Mouse (Mus musculus) CH12.LX (cell line): ENCODE results near the gene Rrp36. TPM values are rescaled to one million over a fixed set of nuclear protein-coding genes. Genes with fewer than 3 reads are reported as not detected.
A peak's percentile ranks its signal among the peaks of the same experiment; 100 is the strongest.

Source experiments
- DNase-seq: peaks from one replicate; pipeline ENCODE4 v3.0.0-alpha.2; 2013; ENCODE audit errors: extremely low read depth
- H3K27ac ChIP-seq: 2 replicates; pipeline ENCODE4 v1.5.1; 2012; ENCODE audit warnings: low read depth, mild to moderate bottlenecking, control low read depth, moderate library complexity; ENCODE audit not compliant: insufficient read depth
- H3K27me3 ChIP-seq: replicated peaks from 2 replicates; pipeline ENCODE3; 2012; ENCODE audit warnings: inconsistent platforms
- H3K36me3 ChIP-seq, 2 experiments: replicated peaks in 1 of 2; 2 replicates each; pipeline versions ENCODE3 to v1.6.1; 2012; ENCODE audit warnings: inconsistent platforms in 1 of 2, low read length in 1 of 2, mild to moderate bottlenecking in 1 of 2, mixed read lengths in 1 of 2, moderate library complexity in 1 of 2; ENCODE audit not compliant: control insufficient read depth in 1 of 2, insufficient read depth in 1 of 2
- H3K4me1 ChIP-seq, 2 experiments: 2 replicates each; pipeline ENCODE4 v1.6.1; 2012; ENCODE audit warnings: inconsistent platforms in 1 of 2, moderate library complexity in 1 of 2; ENCODE audit not compliant: insufficient read depth in 2 of 2, control insufficient read depth in 1 of 2
- H3K4me2 ChIP-seq: 2 replicates; pipeline ENCODE4 v1.6.1; 2012; ENCODE audit warnings: low read depth, mild to moderate bottlenecking, control low read depth; ENCODE audit not compliant: poor library complexity, insufficient read depth, severe bottlenecking
- H3K4me3 ChIP-seq, 3 experiments: fragments of 150-350 bp in 1 of 3; sonication (generic) in 1 of 3; replicated peaks in 1 of 3; 2 replicates each; pipeline versions ENCODE3 to v1.5.1; 2011 to 2012; ENCODE audit warnings: low read depth in 2 of 3, low read length in 2 of 3, mild to moderate bottlenecking in 2 of 3, moderate library complexity in 2 of 3, control low read depth in 1 of 3, improper control_type of control experiment in 1 of 3, inconsistent platforms in 1 of 3, mixed read lengths in 1 of 3; ENCODE audit not compliant: poor library complexity in 1 of 3
- H3K79me2 ChIP-seq: replicated peaks from 2 replicates; pipeline ENCODE4 v1.6.1; 2012; ENCODE audit warnings: mild to moderate bottlenecking, moderate library complexity; ENCODE audit not compliant: control insufficient read depth, poor library complexity, insufficient read depth, severe bottlenecking; ENCODE audit errors: extremely low read depth
- H3K9ac ChIP-seq: 2 replicates; pipeline ENCODE4 v1.6.1; 2012; ENCODE audit warnings: low read depth, mild to moderate bottlenecking, control low read depth, moderate library complexity; ENCODE audit not compliant: insufficient read depth
- H3K9me3 ChIP-seq: replicated peaks from 2 replicates; pipeline ENCODE3; 2012; ENCODE audit warnings: low read length, inconsistent platforms, mixed read lengths
- CHD1 ChIP-seq: IDR thresholded peaks from 2 replicates; pipeline ENCODE4 v1.6.1; 2012; ENCODE audit warnings: low read depth, low read length, improper control_type of control experiment, inconsistent platforms
- ELF1 ChIP-seq: IDR thresholded peaks from 2 replicates; pipeline ENCODE4 v1.6.1; 2014; ENCODE audit warnings: low read depth, mild to moderate bottlenecking, inconsistent platforms, low read length, improper control_type of control experiment
- EP300 ChIP-seq: IDR thresholded peaks from 2 replicates; pipeline ENCODE4 v1.6.1; 2011; ENCODE audit warnings: low read length, improper control_type of control experiment
- GABPA ChIP-seq: IDR thresholded peaks from 2 replicates; pipeline ENCODE4 v1.6.1; 2012; ENCODE audit warnings: low read depth, low read length, improper control_type of control experiment, inconsistent platforms; ENCODE audit not compliant: insufficient replicate concordance
- IRF4 ChIP-seq: IDR thresholded peaks from 2 replicates; pipeline ENCODE4 v1.6.1; 2014; ENCODE audit warnings: low read depth, mild to moderate bottlenecking, inconsistent platforms, low read length, improper control_type of control experiment
- JUND ChIP-seq: conservative IDR thresholded peaks from 2 replicates; pipeline ENCODE4 v1.6.1; 2011; ENCODE audit warnings: low read depth, low read length, improper control_type of control experiment
- KAT2A ChIP-seq: IDR thresholded peaks from 2 replicates; pipeline ENCODE4 v1.6.1; 2012; ENCODE audit warnings: low read length, improper control_type of control experiment, inconsistent platforms; ENCODE audit not compliant: insufficient replicate concordance
- MAZ ChIP-seq: IDR thresholded peaks from 2 replicates; pipeline ENCODE4 v1.6.1; 2012; ENCODE audit warnings: low read depth, mild to moderate bottlenecking, inconsistent platforms, low read length, improper control_type of control experiment, moderate library complexity
- NELFE ChIP-seq: IDR thresholded peaks from 2 replicates; pipeline ENCODE4 v1.6.1; 2011; ENCODE audit warnings: low read depth, low read length, improper control_type of control experiment
- PAX5 ChIP-seq: IDR thresholded peaks from 2 replicates; pipeline ENCODE4 v1.6.1; 2012; ENCODE audit warnings: low read length, inconsistent platforms, mixed read lengths
- RCOR1 ChIP-seq: conservative IDR thresholded peaks from 2 replicates; pipeline ENCODE4 v1.6.1; 2012; ENCODE audit warnings: low read depth, mild to moderate bottlenecking, inconsistent platforms, low read length, improper control_type of control experiment
- SMC3 ChIP-seq: IDR thresholded peaks from 2 replicates; pipeline ENCODE4 v1.6.1; 2011; ENCODE audit warnings: low read depth, low read length, improper control_type of control experiment
- TBP ChIP-seq: conservative IDR thresholded peaks from 2 replicates; pipeline ENCODE4 v1.6.1; 2011; ENCODE audit warnings: low read depth, low read length, improper control_type of control experiment
- ZC3H11A ChIP-seq: IDR thresholded peaks from 2 replicates; pipeline ENCODE4 v1.6.1; 2012; ENCODE audit warnings: low read depth, mild to moderate bottlenecking, inconsistent platforms, low read length, improper control_type of control experiment
- ZKSCAN1 ChIP-seq: IDR thresholded peaks from 2 replicates; pipeline ENCODE4 v1.6.1; 2012; ENCODE audit warnings: low read depth, inconsistent platforms, low read length, improper control_type of control experiment, borderline replicate concordance
- ZMIZ1 ChIP-seq: IDR thresholded peaks from 2 replicates; pipeline ENCODE4 v1.6.1; 2012; ENCODE audit warnings: low read depth, mild to moderate bottlenecking, inconsistent platforms, low read length, improper control_type of control experiment
- dilution Hi-C: fragments of 300-500 bp; cut with MboI; formaldehyde crosslinking; loops from 2 replicates; pipeline ENCODE4 v1.14.3; 2020; ENCODE audit warnings: low sequenced_read_pairs; ENCODE audit not compliant: extremely low pct_unique_long_range_greater_than_20kb, extremely low pct_ligation_motif_present
- in situ Hi-C: fragments of 300-500 bp; cut with MboI; formaldehyde crosslinking; loops from 3 replicates; pipeline ENCODE4 v1.14.3; 2019; ENCODE audit warnings: low sequenced_read_pairs, low pct_ligation_motif_present, low pct_unique_long_range_greater_than_20kb, mixed read lengths
- polyA plus RNA-seq: library from polyadenylated mRNA; unstranded; fragments of >175 nt; gene quantifications from 2 replicates; pipeline ENCODE4 v1.2.1, GENCODE M21; 2012; ENCODE audit warnings: low read depth; ENCODE audit not compliant: insufficient read length
- total RNA-seq, 2 experiments: library from RNA; depleted of rRNA; stranded (reverse); fragments of 300-350 nt in 1 of 2; fragments of >200 nt in 1 of 2; gene quantifications; 2 replicates each; pipeline ENCODE4 v1.2.3; 2012 to 2014

The Rrp36 gene
- total and polyA plus RNA-seq, 3 experiments = 38.1 to 53.6 (median 46.1) TPM

- Histone ChIP-seq H3K4me3 (no peak overlapping the region), H3K9me3 (peaks cover 5% of the 10 kb centered on the region), H3K4me1 (peaks cover 8 to 19% of the 10 kb centered on the region in 2 experiments), H3K27me3 (no peaks in the 10 kb centered on the region), H3K36me3 (peaks cover 77 to 94% of the 10 kb centered on the region in 2 experiments), H3K4me2 (no peak overlapping the region), H3K79me2 (peaks cover 17% of the 10 kb centered on the region), H3K27ac (no peak overlapping the region), H3K9ac (no peak overlapping the region)
- dilution Hi-C loops (no loop called here), in situ Hi-C loops (no loop called here)
- no peak for DNase-seq
- TF ChIP-seq ZMIZ1 = no peak
- no peak for TF ChIP-seq PAX5
- TF ChIP-seq TBP = no peak
- no peak for TF ChIP-seq JUND
Measured at GRCm38 (mm10) chr17:46656054-46656453, 18.1 kb downstream of the Rrp36 start.

GRCm38 (mm10) chr17:46651755-46652547, 22.2 kb downstream of the Rrp36 start:
- in situ Hi-C loops (loop anchor here (5.0 kb wide), 2 partner anchors 60 to 120 kb away; partner anchors contain the start of genes 2310039H08Rik and Pex6), dilution Hi-C loops (no loop called here)
- Histone ChIP-seq H3K9ac (peak overlapping the region; percentile 95; the same call in 1 of the 2 replicates), H3K36me3 (peaks cover 52 to 75% of the 10 kb centered on the region in 2 experiments), H3K79me2 (peaks cover 22% of the 10 kb centered on the region), H3K4me2 (peak overlapping the region; percentile 30), H3K27ac (no peak overlapping the region), H3K9me3 (peaks cover 5% of the 10 kb centered on the region), H3K27me3 (no peaks in the 10 kb centered on the region), H3K4me3 (peak overlapping the region; percentile 79 to 88 (median 84)), H3K4me1 (peaks cover 9 to 48% of the 10 kb centered on the region in 2 experiments)
- no peak for DNase-seq
- no peak for TF ChIP-seq IRF4
- no peak for TF ChIP-seq MAZ
- no peak for TF ChIP-seq NELFE
- no peak for TF ChIP-seq RCOR1
- no peak for TF ChIP-seq GABPA
- no peak for TF ChIP-seq EP300
- no peak for TF ChIP-seq ELF1
- TF ChIP-seq KAT2A = no peak
- no peak for TF ChIP-seq ZKSCAN1
- TF ChIP-seq CHD1 = no peak
- no peak for TF ChIP-seq ZC3H11A
- no peak for TF ChIP-seq SMC3
